28 mouse cellular contexts compared by ENCODE assay signal in genomic region chr19:29156417-29156816, GRCm38 (mm10). TPM values are rescaled to one million over a fixed set of nuclear protein-coding genes. Genes with fewer than 3 reads are reported as not detected.
DNase-seq lines count a peak whose midpoint lies in the region; ATAC-seq lines count a peak whose summit lies in the region.
"Had no signal": no experiment of that assay in that cellular context is flagged by ENCODE, and none has a peak within 500 bp of the region (broad histone marks: within the 10 kb centered on the region; RNA-seq: fewer than 3 reads in every experiment).

No protein-coding gene starts in this region.

- 0 out of 2 replicates have a peak, but pooled peaks have one; percentile 40 for ATAC-seq in liver, embryonic 12.5 days
- ATAC-seq in liver, embryonic 11.5 days (replicated peaks; ENCODE audit: low FRiP score) = no peak
- ATAC-seq in granulocyte monocyte progenitor cell, adult 5-6 weeks (replicated peaks; ENCODE audit: poor library complexity, severe bottlenecking) = peak; percentile 20
- peak; percentile 38; the same call in 1 of the 2 replicates for ATAC-seq in megakaryocyte progenitor cell, adult 5-6 weeks (replicated peaks; ENCODE audit: poor library complexity)
- ATAC-seq: forebrain, embryonic 16.5 days; midbrain, embryonic 13.5 days had no signal

- no peak overlapping the region for H3K27ac ChIP-seq in liver, embryonic 12.5 days
- H3K27ac ChIP-seq in liver, embryonic 11.5 days (ENCODE audit: low read depth, low read length) = no peak overlapping the region
- H3K27ac ChIP-seq: embryonic facial prominence, embryonic 10.5 days; embryonic facial prominence, embryonic 15.5 days; gastrocnemius, adult 2 months; heart, embryonic 10.5 days; hindbrain, embryonic 13.5 days; kidney, embryonic 15.5 days; layer of hippocampus, adult 2 months; midbrain, embryonic 13.5 days; neural tube, embryonic 13.5 days had no signal

- peaks cover 3% of the 10 kb centered on the region; the same call in 1 of the 2 replicates for H3K9me3 ChIP-seq in liver, embryonic 12.5 days (replicated peaks)
- H3K9me3 ChIP-seq in liver, embryonic 11.5 days (ENCODE audit: control insufficient read depth, low read length) = no peaks in the 10 kb centered on the region; the same call in 1 of the 2 replicates
- H3K9me3 ChIP-seq: embryonic facial prominence, embryonic 10.5 days; embryonic facial prominence, embryonic 15.5 days; heart, embryonic 10.5 days; hindbrain, embryonic 13.5 days; kidney, embryonic 15.5 days; midbrain, embryonic 13.5 days; neural tube, embryonic 13.5 days had no signal

- no peak for DNase-seq in liver, embryonic 11.5 days (ENCODE audit: low spot score)
- DNase-seq in ovary, postnatal 14 days (ENCODE audit: low spot score) = no peak
- no peak for DNase-seq in left cerebral cortex, adult 8-10 months (ENCODE audit: low spot score in 2 of 2)
- DNase-seq in adrenal gland, postnatal 25 days = no peak
- DNase-seq: adrenal gland, postnatal 36 days; B cell, adult 2 months; cerebellum, adult 2 months; cerebellum, postnatal 14 days; gastrocnemius, adult 2 months; heart, postnatal 4 days; kidney, adult 18-20 months; kidney, postnatal 25 days; left cerebral cortex, postnatal 4 days; lung, postnatal 4 days; thymus, postnatal 25 days had no signal

- H3K9ac ChIP-seq in liver, embryonic 12.5 days = no peak overlapping the region
- no peak overlapping the region for H3K9ac ChIP-seq in liver, embryonic 11.5 days (ENCODE audit: low read depth, low read length)
- H3K9ac ChIP-seq: embryonic facial prominence, embryonic 15.5 days; hindbrain, embryonic 13.5 days; kidney, embryonic 15.5 days; midbrain, embryonic 13.5 days; neural tube, embryonic 13.5 days had no signal

- peaks cover 6% of the 10 kb centered on the region; the same call in 1 of the 2 replicates for H3K4me1 ChIP-seq in liver, embryonic 12.5 days
- no peaks in the 10 kb centered on the region for H3K4me1 ChIP-seq in liver, embryonic 11.5 days (replicated peaks; ENCODE audit: control insufficient read depth, insufficient read depth, low read length)
- H3K4me1 ChIP-seq: embryonic facial prominence, embryonic 10.5 days; embryonic facial prominence, embryonic 15.5 days; hindbrain, embryonic 13.5 days; kidney, embryonic 15.5 days; midbrain, embryonic 13.5 days; neural tube, embryonic 13.5 days had no signal

- H3K4me3 ChIP-seq in liver, embryonic 12.5 days = no peak overlapping the region
- H3K4me3 ChIP-seq in liver, embryonic 11.5 days (ENCODE audit: low read depth, low read length) = no peak overlapping the region
- H3K4me3 ChIP-seq: embryonic facial prominence, embryonic 10.5 days; embryonic facial prominence, embryonic 15.5 days; gastrocnemius, adult 2 months; heart, embryonic 10.5 days; hindbrain, embryonic 13.5 days; kidney, embryonic 15.5 days; layer of hippocampus, adult 2 months; midbrain, embryonic 13.5 days; neural tube, embryonic 13.5 days had no signal

- WGBS in liver, embryonic 12.5 days (ENCODE audit: insufficient replicate concordance) = 38% methylated on average over 3 of the region's 3 CpGs
- WGBS in liver, embryonic 11.5 days = 48% methylated on average over 3 of the region's 3 CpGs

- no peaks in the 10 kb centered on the region for H3K27me3 ChIP-seq in liver, embryonic 12.5 days (replicated peaks)
- no peaks in the 10 kb centered on the region for H3K27me3 ChIP-seq in liver, embryonic 11.5 days (replicated peaks; ENCODE audit: control insufficient read depth, insufficient read depth, low read length)
- H3K27me3 ChIP-seq: embryonic facial prominence, embryonic 15.5 days; hindbrain, embryonic 13.5 days; kidney, embryonic 15.5 days; midbrain, embryonic 13.5 days; neural tube, embryonic 13.5 days had no signal

- no peaks in the 10 kb centered on the region for H3K36me3 ChIP-seq in liver, embryonic 12.5 days
- H3K36me3 ChIP-seq in liver, embryonic 11.5 days (ENCODE audit: control insufficient read depth, insufficient read depth, low read length) = no peaks in the 10 kb centered on the region
- H3K36me3 ChIP-seq: embryonic facial prominence, embryonic 10.5 days; embryonic facial prominence, embryonic 15.5 days; G1E; heart, embryonic 10.5 days; hindbrain, embryonic 13.5 days; kidney, embryonic 15.5 days; midbrain, embryonic 13.5 days; neural tube, embryonic 13.5 days had no signal

- no peak overlapping the region for H3K4me2 ChIP-seq in liver, embryonic 12.5 days
- H3K4me2 ChIP-seq in liver, embryonic 11.5 days = no peak overlapping the region
- H3K4me2 ChIP-seq: embryonic facial prominence, embryonic 15.5 days; hindbrain, embryonic 13.5 days; kidney, embryonic 15.5 days; midbrain, embryonic 13.5 days; neural tube, embryonic 13.5 days had no signal

RNA-seq across cellular contexts. Expression of gene Rcl1, which starts 55.2 kb away (rescaled TPM):
- 81.1 and 83.7 TPM in 2 replicates for polyA plus RNA-seq in liver, embryonic 12.5 days (2016; fragmentation: Nextera tagmentation; extraction: Ambion mirVana)
- polyA plus RNA-seq in liver, embryonic 11.5 days (2014; fragmentation: Nextera tagmentation; extraction: Ambion mirVana) = 114 and 120 TPM in 2 replicates
- total RNA-seq in granulocyte monocyte progenitor cell, adult 5-6 weeks (2014; fragmentation: Nextera tagmentation) = 31.7 and 36.0 TPM in 2 replicates
- total RNA-seq in granulocyte monocyte progenitor cell, adult 5-6 weeks (2017) = 67.6 and 82.0 TPM in 2 replicates
- 29.0 and 36.9 TPM in 2 replicates for total RNA-seq in megakaryocyte progenitor cell, adult 5-6 weeks (2015)
- 55.3 and 76.6 TPM in 2 replicates for total RNA-seq in megakaryocyte progenitor cell, adult 5-6 weeks (2017)
- 10 to 100 TPM; 17.8 to 21.1 (median 19.4) TPM for total RNA-seq in left cerebral cortex, adult 8-10 months (2022)
- total RNA-seq in adrenal gland, postnatal 25 days (2021) = 32.4 and 32.9 TPM in 2 replicates
